Mouse (Mus musculus) right cerebral cortex, postnatal 4 days (tissue): ENCODE results near the gene Isy1.

ENCODE experiments used
- DNase-seq: peaks from one replicate; pipeline ENCODE4 v3.0.0-alpha.2; 2022

Gene Isy1

DNA sequence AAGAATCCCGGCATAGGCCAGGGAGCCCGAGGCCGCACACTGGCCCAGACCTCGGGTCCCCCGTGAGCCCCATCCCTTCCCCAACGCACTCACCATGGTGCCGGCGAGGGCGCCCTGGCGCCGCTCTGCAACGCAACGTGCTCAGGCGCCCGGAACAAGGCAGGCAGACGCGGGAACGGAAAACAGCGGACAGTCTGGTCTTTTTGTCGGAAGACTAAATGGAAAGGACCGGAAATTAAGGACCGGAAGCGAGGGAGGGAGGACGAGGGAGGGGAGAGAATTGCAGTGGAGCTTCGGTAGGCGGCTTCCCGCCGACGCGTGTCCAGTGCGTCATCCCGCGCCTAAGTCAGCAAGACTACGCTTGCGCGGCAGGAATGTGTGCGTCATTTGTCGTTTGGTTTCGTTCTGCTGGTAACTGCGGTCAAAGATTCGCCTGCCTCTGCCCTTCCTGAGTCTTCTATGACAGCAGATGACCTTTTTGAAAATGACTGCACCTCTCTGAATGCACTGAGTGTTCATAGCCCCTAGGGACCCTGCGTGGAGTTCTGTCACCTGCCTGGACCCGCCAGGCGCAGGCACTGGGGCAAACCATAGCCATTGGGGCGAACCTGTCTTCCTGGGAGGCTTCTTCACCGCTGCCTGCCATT, at the start of gene Isy1:
Isy1 (minus strand) TSS at position 248 of the 647 bp plus-strand sequence.
- peak; percentile 88 for DNase-seq

DNA sequence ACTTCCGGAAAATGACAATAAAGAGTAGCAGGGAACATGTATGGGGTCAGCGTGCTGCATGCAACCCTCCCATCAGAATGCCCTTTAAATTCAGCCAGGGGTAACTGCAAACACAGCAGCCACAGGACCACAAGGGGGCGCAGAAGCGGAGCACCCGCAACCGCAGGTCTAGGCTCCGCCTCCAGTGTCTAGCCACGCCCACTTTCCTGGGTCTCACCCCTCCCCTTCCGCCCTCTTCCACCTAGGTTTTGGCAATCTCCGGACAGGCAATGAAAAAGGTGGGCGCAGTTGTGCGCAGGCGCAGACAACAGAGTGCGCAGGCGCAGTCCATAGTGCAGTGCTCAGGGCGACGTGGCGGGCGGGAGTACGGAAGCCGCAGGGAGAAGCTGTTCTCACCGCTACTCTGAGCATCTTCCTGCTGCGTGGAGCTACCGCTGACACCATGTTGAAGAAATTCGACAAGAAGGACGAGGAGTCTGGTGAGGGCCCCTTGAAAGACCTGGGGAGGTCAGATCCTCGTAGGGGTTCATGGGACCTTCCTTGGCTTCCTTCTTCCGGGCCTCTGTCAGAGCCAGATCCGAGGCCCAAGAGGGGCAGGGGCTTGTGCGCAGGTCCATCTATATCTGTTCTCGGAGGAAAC, 49.1 kb upstream of the Isy1 start, which contains the start of gene Copg1:
Copg1 (plus strand) TSS at position 221 of the 640 bp plus-strand sequence.
- peak; percentile 100 for DNase-seq

DNA sequence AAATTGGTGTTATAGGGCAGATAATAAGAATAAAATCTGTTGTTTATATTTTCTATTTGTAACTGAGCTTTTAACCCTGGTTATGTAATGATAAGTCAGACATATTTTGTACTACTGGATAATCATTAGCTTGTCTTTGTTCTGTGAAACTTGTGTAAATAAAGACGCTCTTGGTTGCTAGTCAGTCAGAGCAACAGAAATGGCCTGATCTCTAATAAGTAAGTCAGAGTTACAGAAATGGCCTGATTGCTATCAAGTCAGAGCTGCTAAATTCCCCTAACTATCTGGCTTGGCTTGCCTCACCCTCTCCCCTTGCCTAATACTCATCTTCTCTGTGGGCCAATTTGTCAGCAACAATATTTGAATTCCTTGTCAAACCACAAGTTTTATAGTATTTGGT, 48.1 kb upstream of the Isy1 start:
- no peak for DNase-seq

DNA sequence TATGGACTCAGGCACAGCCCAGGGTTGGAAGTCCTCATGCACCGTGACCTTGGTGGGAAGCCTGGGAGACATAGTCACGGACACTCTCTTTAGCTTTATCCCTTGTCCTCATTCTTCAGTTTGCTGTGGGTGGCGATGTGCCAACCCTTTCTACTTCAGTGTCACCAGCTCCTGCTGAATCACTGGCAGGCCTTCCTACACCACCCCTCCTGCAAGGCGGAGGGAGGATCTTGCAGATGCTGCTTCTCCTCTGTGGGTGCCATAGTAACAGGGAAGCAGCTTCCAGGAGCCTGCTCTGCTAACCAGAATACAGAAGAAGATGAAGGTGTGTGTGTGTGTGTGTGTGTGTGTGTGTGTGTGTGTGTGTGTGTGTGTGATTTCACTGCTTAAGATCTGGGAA, 44.2 kb upstream of the Isy1 start:
- peak; percentile 66 for DNase-seq

DNA sequence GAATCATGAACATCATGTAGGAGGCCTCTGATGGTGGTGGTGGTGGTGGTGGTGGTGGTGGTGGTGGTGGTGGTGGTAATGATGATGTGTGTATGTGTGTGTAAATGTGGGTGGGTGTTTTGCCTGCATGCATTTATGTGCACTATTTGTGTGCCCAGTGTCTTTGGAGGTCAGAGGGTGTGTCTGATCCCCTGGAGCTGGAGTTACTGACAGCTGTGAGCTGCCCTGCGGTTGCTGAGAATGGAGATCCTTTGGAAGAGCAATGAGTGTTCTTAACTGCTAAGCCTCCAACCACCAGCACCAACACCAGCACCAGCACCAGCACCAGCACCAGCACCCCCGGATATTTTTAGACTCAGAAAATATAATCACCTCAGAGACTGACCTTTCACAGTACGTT, 43.6 kb upstream of the Isy1 start:
- DNase-seq = no peak

DNA sequence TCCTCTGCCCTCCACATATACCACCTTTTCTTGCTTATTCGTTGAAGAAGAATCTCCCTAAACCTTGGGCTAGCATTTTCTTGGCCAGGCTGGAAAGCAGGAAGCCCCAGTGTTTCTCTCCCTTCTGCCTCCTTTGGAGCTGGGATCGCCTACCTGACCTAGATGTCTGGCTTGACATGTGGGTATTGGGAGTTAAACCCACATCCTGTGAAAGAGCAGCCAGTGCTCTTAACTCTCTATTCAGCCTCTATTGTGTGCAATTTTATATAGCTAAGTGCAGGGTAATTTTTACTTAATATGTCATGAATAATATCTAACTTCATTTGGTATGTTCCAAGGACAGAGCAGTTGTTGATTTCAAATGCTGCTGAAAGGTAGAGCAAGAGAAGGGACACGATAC, 41.0 kb upstream of the Isy1 start:
- DNase-seq = no peak

DNA sequence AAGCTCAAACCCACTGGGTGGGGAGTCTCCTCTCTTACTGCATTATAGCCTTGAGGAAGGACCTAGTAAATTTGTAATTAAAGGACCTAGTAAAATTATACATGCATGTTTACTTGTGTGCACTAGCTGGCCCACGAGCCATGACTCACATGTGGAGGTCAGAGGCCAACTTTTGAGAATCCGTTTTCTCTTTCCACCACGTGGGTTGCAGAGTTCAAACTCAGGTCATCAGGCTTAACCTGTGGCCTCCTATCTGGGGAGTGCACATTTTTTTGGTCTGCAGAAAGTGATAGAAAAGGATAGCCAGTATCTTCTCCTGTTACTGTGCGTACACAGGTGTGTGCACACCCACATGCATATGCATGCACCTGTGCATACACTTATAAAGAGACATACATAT, 40.4 kb upstream of the Isy1 start:
- DNase-seq = no peak

DNA sequence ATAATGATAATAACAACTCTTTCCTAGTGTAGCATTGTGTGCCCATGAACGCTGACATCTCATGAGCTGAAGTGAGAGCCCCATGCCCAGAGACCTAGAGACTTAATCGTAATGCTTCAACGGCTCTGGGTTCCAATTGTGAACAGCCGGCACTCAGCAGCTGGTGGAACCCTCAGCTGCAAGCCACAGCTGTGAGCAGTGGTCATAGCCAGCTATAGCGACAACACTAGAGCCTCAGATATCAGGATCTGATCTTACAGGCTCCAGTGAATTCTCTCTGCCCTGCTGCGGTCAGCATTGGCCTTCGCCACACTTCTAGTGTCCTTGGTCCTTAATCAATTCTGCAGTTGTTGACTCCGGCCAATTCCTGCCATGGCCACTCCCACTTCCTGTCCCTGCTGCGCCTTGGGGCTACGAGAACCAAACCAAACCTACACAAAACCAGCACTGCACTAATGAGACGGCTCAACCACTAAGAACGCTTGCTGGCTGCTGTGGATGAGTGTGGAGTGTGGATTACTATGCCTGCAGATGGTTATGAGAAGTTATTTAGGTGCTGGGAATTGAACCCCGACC, 37.6 kb upstream of the Isy1 start:
- no peak for DNase-seq

DNA sequence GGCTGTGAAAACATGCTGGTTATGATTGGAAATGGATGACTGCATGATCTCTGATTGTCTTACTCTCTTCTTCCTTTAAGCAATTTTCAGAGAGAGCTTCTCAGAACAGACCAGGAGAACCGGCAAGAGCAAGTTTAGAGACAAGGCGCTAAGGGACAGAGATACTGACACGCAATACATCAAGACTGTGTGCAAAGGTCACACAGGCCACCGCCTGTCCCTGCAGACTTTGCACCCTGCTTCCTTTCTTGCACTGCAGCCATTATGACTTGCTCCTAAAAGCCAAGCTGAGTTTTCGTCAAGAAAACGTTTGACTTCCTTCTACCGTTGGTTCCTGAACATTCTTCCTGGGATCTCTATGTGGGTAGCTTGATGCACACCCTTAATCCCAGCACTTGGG, 37.0 kb upstream of the Isy1 start:
- DNase-seq = no peak

DNA sequence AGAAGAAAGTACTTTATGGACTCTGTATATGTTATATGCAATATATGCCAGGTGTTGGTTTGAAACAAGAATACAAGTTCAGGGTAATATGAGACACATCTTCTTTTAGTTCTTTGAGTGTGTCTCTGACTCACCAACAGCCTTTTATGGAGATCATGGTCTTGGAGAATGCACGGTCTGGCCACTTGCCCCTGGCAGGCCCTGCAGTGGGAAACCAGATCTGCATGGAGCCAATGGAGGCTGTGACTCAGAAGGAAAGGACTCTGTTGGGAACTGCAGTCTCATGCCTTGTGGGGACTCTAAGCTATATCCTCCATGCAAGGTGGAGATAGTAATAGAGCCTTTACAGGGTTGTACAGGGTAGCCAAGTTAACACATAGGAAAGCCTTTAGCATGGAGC, 36.5 kb upstream of the Isy1 start:
- DNase-seq = no peak

DNA sequence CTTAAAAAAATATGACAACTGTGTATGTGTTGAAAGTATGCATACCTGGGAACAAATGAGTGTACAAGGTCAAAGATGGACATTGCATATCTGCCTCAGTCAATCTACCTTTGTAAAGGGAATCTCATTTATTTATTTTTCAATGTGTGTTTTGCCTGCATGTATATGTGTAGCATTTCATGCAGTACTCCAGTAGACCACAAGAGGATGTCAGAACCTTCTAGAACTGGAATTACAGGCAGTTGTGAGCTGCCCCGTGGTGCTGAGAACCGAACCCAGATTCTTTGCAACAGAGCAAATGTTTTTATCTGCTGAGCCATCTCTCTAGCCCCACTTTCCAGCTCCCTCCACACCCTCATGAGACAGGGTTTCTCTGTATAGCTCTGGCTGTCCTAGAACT, 35.4 kb upstream of the Isy1 start:
- no peak for DNase-seq

DNA sequence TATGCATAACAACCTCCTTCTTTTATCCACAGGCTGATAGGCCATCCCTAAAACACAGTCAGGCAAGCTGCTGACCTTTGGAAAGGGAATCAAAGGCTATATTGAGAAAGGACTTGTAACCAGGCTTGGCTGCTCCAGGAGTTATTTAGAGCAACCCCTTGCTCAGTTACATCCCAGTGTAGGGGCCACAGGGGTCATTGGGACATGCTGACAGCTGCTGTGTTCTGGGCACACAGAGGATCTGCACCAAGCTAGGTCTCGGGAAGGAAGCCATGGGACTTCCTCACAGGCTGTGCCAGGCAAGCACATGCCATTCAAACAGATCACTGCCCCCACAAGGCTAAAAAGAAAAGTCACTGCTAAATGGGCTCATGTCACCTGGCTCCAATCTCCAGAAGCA, 34.5 kb upstream of the Isy1 start:
- no peak for DNase-seq

DNA sequence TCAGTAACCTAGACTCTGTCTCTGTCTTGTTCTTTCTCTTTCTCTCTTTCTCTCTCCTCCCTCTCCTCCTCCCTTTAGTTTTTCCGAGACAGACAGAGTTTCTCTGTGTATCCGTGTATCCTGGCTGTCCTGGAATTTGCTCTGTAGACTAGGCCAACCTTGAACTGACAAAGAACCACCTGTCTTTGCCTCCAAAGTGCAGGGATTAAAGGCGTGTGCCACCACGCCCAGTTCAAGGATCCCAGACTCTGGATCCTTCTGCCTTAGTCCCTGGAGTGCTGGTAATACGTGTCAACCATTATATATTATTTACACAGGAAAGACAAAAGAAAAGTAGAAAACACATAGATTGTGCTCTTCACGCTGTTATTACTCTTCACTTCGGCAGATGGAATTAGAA, 32.6 kb upstream of the Isy1 start:
- no peak for DNase-seq

DNA sequence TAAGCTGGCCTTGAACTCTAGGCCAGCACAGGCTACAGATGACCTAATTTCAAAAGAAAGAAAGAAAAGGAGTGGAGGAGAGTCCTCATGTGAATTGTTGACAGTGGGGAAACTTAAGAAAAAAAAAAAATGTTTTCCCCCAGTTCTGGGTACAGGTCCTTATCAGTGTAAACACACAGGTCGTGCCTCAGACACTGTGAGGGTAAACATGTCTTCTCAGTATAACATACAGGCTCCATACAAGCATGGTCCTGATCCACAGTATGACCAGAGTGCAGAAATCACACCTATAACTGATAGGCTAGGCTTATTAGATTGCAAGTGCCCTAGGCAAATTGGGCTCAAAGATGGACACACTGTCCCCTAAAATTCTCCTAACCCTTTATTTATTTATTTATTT, 31.8 kb upstream of the Isy1 start:
- DNase-seq = no peak

DNA sequence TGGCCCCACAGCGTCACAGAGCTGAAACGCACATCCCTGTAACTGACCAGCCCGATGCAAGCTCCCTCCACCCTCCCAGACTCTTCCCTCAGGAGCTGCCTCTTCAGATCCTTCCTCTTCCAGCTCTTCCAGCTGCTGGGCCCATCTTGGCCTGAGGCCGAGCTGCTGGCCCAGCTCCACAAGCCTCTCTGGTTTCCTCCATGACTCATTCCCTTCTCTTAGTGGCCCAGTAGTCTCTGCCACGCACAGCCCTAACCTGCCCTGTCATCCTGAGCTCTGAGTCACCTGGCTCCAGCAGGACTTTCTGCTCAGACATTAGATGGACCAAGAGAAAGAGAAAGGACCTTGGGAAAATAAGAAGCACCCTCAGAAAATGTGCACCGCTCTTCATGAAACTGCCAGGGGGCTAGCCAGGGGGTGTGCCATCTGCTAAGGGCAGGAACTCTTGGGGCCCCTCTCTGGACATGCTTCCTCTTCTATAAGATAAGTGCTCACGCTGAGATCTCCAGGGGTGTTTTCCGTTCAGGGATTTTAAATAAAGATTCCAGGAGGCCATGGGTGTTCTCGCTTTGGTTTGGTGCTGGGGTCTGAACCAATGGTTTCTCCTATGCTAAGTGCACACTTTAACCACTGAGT, 30.4 kb upstream of the Isy1 start:
- peak; percentile 11 for DNase-seq

DNA sequence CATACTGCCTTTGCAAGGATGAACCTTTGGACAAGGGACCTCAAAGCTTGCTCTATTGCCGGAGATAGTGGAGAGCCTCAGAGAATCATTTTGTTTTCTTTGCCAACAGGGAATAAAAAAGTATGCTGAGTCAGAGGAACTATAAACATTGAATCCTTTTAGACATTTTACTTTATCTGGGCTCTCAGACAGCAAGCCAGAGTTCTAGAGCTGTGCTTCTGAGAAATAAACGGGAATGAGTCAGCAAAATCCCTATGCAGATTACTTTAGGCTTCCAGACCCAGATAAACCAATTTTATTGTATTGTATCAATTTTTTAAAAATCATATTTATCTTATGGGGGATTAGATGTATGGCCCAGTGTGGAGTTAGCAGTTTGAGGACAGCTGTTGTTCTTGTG, 28.7 kb upstream of the Isy1 start:
- DNase-seq = no peak

DNA sequence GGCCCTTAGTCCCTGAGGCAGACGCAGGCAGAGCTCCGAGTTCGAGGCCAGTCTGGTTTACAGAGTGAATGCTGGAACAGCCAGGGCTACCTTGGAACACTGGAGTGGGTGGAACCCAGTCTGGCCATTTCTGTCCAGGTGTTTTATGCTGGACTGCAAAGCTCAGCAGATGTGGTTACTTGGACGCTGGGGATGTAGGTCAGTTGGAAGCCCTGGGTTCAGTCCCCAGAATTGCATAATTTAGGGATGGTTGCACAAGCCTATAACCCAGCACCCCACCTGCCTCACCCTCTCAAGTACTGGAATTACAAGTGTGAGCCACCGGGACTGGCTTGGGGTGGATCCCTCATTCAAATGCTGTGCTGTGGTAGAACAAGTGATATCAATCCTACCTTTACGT, 27.6 kb upstream of the Isy1 start:
- DNase-seq = no peak

DNA sequence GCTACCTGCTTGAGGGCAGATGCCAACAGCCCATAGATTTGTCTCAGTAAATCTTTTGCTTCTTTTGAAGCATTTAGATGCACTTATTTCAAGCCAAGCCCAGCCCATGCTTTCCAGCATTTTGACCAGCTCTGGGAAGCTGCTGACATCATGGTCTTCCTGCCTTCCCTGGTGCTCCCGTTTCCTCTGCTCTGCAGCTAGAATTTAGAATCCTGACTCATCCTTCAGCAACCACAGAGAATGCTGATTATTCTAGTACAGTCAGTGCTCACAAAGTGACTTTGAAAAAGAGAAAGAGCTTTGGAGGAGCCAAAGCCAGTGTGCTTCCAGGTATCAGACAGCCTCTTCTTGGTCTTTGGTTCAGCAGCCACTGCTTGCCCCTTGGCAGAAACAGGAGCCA, 18.5 kb upstream of the Isy1 start:
- DNase-seq = no peak

DNA sequence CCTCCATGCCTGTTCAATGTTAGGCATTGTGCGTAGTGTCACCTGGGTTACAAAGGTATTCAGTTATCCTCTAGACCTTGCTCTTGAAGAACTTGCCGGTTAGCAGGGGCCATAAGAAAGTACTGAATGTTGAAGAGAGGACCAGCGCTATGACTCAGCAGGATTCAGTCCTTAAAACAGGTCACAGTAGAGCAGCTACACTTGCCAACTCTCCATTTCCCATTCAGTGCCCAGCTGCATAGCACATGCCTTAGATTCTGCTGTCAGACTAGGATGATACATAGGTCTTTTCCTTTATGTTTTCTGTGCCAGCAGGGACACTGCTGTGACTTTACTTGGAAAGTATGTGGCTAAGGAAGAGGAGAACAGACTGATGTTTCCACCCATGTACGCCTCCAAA, 14.8 kb upstream of the Isy1 start:
- no peak for DNase-seq

DNA sequence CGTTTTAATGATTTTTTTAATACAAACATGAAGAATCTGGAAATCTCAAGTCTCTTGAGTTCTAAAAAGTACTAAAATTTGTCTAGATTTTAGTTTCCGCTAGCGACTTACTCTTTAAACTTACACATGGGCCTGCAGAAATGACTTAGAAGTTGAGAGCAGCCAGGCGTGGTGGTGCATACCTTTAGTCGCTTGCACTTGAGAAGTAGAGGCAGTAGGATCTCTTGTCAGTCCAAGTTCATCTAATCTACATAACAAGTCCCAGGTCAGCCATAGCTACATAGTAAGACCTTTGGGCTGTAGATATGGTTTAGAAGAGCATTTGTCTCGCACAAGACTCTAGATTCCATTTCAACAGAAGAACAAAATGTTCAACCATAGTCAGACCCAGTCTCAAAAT, 13.3 kb upstream of the Isy1 start:
- no peak for DNase-seq

DNA sequence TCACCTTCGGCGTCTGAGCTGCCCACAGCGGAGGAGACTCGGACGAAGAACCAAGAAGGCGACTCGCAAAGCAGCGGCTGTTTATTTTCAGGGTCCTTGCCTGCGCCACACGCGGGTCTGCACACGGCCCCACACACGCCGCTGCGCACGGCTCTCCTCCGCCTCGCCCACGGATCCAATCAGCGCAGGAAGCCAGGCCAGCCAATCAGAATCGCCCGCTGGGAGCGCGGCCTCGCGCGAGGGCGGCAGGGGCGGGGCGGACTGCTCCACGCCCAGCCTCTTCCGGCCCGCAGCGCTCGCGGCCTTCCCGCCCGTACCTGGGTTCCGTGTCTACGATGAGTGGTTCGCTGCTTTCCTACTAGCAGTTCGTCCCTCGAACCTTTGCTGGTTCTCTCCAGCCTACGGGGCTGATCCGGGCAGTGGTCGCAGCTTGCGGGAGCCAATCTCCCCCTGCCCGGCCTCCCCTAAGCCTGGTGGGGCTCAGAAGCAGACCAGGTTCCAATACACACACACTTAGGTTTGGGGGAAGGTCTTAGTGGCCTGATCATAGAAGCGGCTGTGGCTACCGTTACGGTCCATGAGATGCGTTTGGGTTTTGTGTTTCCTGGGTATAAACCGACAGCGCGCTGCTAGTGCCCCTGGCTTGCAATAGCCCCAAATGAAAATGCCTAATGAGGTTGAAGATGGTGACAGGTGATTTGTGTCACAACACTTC, 12.5 kb upstream of the Isy1 start, which contains the start of gene Cnbp:
Cnbp (minus strand) TSS at position 207 of the 715 bp plus-strand sequence.
- peak; percentile 96 for DNase-seq

DNA sequence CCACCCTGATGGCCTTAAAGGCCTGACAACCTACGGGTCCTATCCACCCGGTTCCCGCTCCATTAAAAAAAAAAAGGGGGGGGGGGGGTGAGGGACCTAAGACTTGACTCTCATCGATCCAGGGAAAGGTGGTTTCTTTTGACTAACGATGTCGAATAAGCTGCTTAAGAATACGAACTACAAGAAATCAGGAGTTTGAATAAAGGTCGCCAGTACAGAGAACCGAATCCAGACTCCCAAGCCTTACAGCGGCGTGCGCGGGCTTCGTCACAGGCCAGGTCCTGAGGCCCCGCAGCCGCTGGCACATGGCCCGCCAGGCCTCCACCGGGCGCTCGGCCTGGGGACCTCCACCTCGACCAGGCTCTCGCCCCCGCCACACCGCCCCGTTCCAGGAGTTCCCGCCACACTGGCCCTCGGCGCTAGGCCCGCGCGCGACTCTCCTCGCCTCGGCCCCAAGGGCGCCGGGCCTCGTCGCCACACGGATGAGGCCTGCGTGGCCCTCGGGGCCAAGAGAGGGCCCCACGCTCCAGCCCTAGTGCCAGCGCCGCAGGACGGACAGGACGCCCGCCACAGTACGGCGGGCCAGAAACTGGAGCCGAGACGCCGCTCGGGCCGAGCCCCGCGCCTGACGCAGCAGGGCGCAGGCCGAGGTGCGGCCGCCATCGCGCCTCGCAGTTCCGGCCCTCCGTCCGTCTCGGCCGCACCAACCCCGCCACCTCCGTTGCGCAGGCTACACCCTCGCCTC, 11.7 kb upstream of the Isy1 start:
- DNase-seq = peak; percentile 49

DNA sequence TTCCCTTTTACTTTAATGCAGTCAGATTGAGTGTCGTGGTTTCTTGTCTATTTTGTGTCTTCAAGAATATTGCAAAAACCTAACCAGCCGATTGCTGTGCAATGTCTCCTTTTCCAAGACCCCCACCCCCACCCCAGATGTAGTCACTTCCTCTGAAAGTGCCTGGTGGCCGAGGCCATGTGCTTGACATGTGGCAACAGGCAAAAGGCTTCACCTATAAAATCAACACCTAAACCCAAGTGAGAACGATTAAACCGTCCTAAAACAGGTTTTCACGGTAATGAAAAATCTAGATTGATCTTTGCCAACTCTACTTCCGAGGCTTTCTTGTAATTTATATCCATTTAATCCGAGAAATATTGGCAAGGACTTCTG, 11.2 kb upstream of the Isy1 start:
- no peak for DNase-seq
